Mouse (Mus musculus): Measurements from ENCODE around the gene Ptpn14.

Gene Ptpn14

GRCm38 (mm10) chr1:189903169-189903568 is 175.1 kb downstream of the Ptpn14 start:
- no peak for DNase-seq (ENCODE audit: low spot score)

GRCm38 (mm10) chr1:189910685-189911345 is 182.7 kb downstream of the Ptpn14 start:
- no peak for DNase-seq (ENCODE audit: low spot score)

- DNase-seq (ENCODE audit: low spot score), result no peak
These were observed 185.2 kb downstream of the Ptpn14 start for GRCm38 (mm10) chr1:189913093-189913760.

DNA sequence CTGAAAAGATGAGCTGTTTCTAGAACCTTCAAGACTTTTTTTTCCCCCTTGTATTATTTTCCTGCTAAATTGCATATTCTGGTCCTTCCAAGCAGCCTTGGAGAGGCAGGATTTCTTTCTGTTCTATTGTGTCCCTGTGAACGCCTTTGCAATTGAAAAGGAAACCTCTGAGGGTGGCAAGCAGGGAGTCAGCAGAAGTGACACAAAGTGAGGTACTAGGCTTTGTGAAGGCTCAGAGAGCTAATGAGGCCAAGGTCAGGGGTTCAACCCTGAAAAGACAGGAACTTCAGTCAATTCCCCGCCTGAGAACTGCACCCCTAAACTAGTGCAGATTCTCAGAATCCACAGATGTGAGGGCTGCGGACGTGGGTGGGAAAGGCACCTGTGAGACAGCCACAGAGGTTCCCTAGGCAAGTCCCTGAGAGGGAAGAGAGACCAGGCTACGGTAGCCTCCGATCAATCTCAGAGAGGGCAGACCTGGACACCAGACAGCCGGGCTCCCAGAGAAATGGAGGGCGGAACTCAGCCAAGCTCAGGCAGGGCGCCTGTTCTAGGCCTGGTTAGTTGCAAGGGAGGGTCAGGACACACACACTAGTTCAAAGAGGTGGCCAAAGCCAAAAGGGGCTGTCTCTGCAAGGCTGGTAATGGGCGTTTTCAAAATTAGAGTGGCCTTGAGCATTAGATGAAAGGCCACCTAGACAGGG is 188.5 kb downstream of the Ptpn14 start:
- no peak for DNase-seq (ENCODE audit: low spot score)

GRCm38 (mm10) chr1:189917126-189917500 is 189.0 kb downstream of the Ptpn14 start:
- DNase-seq (ENCODE audit: low spot score), result no peak

- no peak for DNase-seq (ENCODE audit: low spot score)
These were observed 191.7 kb downstream of the Ptpn14 start for GRCm38 (mm10) chr1:189919756-189920155.

- DNase-seq (ENCODE audit: low spot score), result no peak
These were observed 192.9 kb downstream of the Ptpn14 start for GRCm38 (mm10) chr1:189920701-189921567.

- DNase-seq (ENCODE audit: low spot score), result no peak
These were observed 193.4 kb downstream of the Ptpn14 start for GRCm38 (mm10) chr1:189921568-189921817.

DNA sequence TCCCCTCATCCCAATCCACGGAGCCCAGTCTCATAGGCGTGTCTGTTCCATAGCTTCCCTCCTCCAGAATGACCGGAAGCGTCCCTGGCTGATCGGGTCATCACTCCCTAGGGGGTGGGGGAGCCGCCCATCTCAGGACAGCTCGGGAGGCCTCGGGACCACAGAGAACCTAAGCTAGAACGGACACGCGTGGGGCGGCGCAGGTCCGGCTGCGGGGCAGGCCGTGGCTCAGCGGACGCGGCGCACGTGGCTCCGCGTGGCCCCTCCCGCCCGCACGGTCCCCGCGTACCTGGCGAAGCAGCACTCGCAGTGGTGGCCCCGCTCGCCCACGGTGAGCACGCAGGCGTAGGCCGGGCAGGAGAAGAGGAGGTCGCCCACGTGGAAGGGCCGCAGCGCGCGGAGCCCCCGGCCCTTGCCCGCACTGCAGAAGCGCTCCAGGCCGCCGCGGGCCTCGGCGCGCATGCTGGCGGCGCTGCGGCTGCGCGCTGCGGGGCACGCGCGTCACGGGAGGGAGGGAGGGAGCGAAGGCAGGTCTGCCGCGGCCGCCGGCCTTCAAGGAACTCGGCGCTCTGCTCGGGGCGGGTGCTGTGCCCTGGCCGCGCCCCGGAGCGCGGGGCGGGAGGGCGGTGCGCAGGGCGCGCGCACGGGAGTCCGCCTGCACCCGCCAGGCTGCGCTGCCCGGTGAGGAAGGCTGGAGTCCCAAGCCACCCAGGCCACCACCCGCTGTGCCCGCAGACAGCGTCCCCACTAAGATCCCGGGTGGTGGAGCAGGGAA is 193.9 kb downstream of the Ptpn14 start, which contains the start of gene Smyd2:
Gene Smyd2 (minus strand): TSS at position 546 of the 775 bp plus-strand sequence.
- DNase-seq (ENCODE audit: low spot score), result no peak

GRCm38 (mm10) chr1:189922721-189923120 is 194.7 kb downstream of the Ptpn14 start:
- DNase-seq (ENCODE audit: low spot score), result no peak

DNA sequence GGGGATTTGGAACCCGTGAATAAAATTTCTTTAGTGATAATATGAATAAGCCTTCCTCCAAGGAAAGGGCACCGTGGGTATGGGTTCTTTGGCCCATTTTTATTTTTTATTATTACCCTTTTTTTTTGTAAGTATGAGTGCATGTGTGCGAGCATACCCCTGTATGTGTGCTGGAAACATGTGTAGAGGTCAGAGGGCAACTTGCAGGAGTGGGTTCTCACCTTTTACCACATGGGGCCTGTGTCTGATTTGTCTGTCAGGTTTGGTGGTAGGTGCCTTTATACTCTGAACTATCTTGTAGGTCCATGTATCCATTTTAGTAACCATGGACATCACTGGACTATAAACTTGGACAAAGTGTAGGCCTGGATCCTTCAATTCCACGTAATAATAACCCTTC is 195.1 kb downstream of the Ptpn14 start:
- no peak for DNase-seq (ENCODE audit: low spot score)

- no peak for DNase-seq (ENCODE audit: low spot score)
These were observed 196.0 kb downstream of the Ptpn14 start for GRCm38 (mm10) chr1:189923871-189924568.

DNA sequence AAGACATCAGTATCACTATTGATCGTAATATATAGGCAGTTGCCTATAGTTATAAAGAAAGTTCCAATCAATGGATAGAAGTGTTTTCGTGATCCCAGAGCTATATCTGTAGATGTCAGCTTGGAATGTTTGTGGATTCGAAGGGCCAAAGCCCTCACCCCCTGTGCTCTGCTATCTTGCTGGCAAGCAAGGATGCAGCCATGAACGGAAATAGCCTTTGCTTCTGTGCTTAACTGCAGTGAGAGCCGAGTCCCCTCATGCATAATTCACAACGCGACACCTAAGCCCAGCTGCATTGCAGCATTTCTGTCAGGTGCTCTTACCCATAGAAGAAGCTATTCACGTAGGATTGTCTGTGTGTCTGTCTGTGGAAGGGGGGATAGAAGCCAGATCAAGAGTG is 198.2 kb downstream of the Ptpn14 start:
- DNase-seq (ENCODE audit: low spot score), result no peak

Data from layer of hippocampus, adult 9-10 months (tissue).